Mouse (Mus musculus): ENCODE results near the gene Invs.

GRCm38 (mm10) chr4:48413473-48413872 is 133.9 kb downstream of the Invs start:
- TF ChIP-seq POLR2A (IDR thresholded peaks at IDR 0.05; ENCODE audit: extremely low read depth, insufficient read depth, low read length): no peak
- no peak for TF ChIP-seq CTCF (IDR thresholded peaks at IDR 0.05; ENCODE audit: extremely low read depth, insufficient read depth, low read length)
